Mouse (Mus musculus) urinary bladder, adult 18-20 months (tissue): Measurements from ENCODE around the gene Rag1.
A peak's percentile ranks its signal among the peaks of the same experiment; 100 is the strongest.

Source experiments
- DNase-seq, 2 experiments: peaks; one replicate each; pipeline ENCODE4 v3.0.0; 2022; ENCODE audit warnings: low spot score in 2 of 2, mixed read lengths in 2 of 2

Rag1 gene

DNA sequence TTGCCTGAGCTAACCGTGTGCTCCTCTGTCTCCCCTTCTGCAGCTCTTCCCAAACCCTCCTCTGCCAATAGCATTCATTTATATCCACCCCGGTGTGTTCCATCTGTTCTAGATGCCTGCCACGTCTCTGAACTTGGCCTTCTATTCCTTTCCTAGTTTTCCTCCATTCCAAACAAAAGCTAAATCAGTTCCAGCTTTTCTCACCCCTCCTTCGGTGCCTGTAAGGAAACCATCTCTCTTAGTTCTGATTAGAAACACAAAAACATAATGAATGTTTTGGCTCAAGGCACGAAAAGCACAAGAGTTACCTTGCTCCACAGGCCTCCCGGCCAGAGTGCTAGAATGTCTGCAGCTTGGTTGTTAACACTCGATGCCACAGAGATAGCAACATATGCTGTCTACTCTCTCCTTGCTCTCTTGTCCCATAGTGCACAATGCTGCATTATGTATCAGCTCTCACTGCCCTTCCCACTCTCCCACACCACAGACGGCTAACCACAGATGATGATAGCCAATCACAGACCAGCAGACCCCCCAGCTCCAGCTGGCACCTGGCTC, at the start of gene Rag1, which contains the start of gene B230118H07Rik:
TSS of gene Rag1 (minus strand) at position 388 of the 558 bp plus-strand sequence.
TSS of gene B230118H07Rik (minus strand) at position 419 of the 558 bp plus-strand sequence.
- DNase-seq: no peak

DNA sequence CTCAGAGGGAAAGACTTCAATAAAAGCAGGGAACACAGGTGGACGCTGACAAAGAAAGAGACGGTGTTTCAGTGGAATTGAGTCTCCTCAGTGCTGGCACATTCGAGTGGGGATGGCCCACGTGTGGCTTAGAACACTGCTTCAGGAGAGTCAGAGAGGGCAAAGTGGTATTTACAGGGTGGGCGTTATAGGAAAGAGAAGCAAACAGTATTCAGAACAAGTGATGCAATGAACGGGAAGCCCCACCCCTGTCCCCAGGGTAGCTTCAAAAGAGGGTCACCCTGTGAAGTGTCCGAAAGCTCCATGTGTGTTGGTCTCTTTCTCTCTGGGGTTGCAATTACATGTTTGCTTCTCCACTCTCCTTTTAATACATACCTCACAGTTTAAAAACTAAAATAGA, 46.3 kb upstream of the Rag1 start:
- no peak for DNase-seq

DNA sequence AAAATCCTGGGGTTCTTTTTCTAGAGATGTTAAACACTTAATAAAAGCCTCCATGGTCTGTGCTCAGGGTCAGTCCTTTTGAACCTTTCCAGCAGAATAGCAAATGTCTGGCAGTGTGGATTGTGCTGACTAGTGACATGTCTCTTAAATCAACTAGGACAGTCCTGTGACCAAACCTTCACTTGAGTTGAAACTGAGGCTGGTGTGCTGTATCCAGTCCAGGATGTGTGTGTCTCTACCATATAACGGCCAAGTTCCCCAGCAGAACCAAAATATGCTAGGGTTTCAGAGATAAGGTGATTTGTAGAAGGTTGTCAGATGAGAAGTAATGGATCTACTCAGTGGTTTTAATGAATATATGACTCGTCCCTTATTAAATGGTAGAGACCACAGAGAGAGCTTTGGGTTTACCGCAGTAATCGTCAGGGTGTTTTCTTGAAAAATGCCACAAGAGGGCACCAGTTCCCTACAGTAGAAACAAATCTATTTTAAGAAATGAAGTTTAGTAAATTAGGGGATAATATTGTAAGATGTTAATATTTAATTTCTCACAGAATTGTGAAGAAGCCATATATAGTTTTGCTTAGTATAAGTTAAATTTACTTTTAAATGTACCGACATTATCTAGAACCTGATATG, 44.4 kb upstream of the Rag1 start:
- DNase-seq: no peak

DNA sequence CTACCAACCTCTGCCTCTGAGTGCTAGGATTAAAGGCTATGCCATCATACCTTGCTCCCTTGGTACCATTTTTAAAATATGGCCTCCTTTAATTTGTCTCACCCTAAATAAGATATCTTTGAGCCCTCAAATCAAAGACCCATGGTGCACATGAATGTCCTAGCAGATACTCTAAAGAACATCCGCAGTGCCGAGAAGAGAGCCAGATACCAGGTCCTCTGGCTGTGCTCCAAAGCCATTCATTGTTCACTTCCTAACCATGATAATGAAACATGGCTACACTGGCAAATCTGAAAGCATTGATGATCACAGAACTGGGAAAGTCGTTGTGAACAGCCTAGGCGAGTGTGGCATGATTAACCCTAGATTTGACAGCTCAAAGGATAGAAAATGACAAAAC, 43.7 kb upstream of the Rag1 start:
- DNase-seq: no peak

DNA sequence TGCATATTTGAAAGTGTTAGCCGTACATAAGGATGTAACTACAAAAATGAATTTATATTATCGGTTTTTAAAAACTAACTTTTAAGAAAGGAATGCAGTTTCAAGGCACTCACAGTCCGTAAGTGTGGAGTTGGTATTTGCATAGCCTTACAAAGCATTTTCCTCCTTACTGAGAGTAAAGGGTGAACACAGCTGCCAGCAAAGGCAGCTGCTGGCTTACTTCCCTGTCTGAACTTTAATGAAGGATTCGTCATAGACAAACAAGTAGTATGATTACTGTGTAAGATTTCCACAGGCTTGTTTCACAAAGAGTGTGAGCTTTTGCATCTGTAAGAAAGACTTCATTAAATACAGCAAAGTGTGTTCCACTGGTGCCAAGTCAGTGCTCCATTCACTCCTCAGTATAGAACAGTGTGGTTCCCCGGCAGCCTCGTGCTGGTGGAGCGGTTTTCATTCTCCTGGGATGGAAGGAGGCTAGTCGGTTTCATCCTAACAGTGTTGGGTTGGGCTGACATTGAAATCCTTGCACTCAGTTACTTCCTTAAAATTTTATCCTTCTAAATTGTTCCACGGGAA, 41.0 kb upstream of the Rag1 start:
- no peak for DNase-seq

DNA sequence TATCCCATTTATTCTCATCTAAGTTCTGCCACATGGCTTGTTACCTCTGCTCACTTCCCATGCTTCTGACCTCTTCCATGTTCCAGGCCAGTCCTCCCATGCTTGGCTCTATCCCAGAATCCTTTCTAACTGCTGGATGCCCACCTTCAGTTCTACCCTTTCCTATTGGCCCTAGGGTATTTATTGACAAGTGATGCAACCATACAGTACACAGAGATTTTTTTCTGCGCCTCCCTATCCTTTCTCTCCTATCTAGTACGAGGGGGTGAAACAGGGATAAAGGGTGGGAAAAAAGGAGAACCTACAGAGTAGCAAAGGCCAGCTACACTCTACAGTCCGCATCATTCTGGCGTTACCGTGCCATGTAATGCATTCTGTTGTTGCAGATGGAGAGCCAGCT, 38.7 kb upstream of the Rag1 start:
- DNase-seq: no peak

DNA sequence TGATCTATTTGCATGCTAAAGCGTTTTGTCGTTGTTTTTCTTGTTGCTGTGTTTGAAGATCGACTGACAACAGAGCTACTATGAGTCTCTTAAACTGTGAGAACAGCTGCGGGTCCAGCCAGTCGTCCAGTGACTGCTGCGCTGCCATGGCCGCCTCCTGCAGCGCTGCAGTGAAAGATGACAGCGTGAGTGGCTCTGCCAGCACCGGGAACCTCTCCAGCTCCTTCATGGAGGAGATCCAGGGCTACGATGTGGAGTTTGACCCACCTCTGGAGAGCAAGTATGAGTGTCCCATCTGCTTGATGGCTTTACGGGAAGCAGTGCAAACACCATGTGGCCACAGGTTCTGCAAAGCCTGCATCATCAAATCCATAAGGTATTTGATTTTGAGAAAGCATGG, 35.1 kb upstream of the Rag1 start:
- DNase-seq: no peak

DNA sequence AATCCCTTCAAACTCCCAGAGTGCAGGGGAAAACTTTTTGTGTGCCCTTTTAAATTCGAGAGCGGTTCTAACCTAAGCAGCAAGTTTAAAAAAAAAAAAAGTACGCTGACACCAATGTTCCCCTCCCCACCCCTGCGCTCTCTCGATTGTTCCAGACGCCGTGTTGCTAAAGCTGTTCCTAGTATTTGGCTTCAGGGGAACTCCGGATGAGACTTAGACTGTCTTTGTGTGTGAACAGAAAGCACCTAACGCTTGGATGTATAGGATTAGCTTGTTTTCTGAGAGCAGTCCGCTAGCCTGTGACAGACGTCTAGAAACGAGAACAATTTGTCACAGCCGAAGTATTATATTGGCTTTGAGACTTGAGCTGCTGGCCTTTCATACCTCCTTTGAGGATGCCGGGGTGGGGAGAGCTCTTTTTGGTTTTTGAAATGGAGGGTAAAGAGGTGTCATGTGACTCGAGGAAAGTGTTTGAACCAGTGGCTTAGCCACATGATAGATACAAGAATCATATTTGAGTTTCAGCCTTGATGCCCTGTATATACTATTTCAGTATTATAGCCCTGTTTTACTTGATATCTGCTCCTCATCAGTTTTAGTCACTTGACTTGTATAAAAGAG, 30.0 kb upstream of the Rag1 start:
- no peak for DNase-seq

DNA sequence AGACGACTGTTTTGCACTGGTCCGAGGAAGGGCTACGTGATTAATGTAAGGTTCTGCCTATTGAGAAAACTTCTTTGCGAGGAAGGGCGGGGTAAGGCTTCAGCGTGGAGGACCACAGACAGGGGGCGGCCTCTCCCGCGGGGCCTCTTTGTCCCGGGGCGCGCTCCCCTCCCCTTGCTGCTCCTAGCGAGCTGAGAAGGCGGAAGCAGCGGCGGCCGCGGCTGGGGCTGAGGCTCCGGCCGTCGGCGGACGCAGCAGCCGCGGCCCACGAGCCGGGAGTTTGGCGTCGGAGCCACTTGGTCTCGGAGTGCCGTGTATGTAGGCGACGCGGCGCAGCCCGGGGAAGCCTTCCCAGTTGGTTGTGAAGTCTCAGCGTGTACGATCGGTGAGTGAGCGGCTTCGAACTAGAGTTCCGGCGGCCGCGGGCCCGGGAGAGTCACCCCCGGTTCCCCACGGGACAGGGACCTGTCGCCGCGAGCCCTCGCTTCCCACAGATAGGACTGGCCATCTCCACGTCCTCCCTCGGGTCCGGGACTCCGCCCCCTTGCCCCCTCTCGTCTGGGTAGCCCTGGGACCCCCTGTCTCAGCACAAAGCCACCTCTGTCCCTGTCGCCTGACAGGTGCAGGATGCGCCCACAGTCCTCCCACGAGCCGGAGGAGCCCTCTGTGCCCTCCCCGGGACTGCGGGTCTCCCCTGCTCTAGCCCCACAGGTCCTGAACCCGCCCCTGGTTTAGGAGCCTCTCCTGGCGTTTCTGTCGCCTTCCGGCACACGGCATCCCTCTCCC, 29.1 kb upstream of the Rag1 start, which contains the start of gene Traf6:
TSS of gene Traf6 (plus strand) at position 194 of the 786 bp plus-strand sequence.
- peak; percentile 77 to 81 for DNase-seq

DNA sequence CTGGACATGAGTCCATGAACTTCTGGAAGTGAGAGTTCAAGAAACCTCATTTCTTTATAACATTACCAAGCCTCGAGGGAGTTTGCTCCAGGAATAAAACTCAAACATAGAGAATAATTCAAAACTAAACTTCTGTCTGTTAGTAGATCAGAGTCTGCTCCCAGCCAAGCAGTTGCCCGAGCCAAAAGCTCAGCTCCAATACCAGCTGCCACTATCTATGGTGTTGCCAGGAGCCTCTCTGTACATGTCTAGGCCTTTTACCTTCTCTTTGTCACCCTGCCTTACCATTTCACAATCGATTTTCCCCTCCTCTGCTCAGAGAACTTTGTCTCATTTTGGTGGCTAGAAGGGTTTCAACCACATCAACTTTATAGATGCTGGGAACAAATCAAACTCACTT, 24.2 kb upstream of the Rag1 start:
- no peak for DNase-seq

DNA sequence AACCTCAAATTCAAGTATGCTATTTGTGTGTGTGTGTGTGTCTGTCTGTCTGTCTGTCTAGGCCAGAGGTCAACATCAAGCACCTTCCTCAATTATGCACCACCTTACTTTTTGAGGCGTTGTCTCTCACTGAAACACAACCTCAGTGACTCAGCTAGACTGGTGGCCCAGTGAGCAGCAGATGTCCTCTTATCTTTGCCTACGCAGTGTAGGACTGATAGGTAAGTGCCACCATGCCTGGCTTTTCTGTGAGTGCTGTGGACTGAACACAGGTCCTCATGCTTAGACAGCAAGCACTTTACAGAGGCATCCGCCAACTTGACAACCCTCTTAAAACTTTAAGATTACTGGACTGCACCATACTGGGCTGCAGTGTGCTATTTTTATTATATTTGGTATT, 19.4 kb upstream of the Rag1 start:
- DNase-seq: no peak

DNA sequence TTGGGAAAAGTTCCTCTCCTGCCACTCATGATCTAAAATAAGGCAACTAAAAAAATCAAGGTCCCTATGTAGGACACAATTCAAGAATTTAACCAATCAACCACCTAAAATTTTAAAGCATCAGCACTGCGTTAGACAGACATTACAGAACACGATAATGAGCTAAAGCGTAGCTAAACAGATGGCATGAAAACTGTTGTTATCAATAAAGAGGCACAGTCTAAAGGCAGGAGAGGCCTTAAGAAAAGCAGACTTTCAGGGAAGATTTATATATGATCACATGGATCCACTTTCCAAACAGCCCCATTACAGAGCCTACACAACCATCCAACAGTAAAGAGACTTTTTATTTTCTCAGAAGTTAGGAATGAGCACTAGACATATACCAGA, 16.4 kb upstream of the Rag1 start:
- DNase-seq: no peak

DNA sequence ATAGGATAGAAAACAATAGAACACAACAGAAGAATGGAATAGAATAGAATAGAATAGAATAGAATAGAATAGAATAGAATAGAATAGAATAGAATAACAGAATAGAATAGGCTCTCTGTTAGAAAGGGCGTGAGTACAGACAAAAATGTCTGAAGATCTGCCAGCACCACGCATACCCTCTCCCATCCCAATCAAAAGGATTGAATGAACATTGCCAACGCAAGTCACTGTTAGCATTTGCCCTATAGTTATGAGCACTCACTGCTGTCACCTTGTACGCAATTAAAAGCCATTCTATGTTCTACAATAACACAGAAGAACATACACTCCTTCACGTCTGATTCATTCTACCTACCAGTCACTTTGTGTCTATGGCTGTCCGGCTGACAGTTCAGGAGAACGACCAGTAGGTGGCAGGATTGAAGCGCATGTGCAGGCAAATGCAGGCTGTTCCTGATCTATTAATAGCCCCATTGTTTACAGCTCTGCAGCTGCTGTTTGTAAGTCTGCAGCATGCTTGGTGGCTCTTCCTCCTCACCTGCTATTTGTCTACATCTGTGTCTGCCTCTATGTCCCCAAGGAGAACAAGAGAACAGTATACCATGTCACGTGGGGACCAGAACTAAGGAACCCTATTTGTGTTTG, 15.9 kb upstream of the Rag1 start:
- DNase-seq: peak; percentile 40 to 46

DNA sequence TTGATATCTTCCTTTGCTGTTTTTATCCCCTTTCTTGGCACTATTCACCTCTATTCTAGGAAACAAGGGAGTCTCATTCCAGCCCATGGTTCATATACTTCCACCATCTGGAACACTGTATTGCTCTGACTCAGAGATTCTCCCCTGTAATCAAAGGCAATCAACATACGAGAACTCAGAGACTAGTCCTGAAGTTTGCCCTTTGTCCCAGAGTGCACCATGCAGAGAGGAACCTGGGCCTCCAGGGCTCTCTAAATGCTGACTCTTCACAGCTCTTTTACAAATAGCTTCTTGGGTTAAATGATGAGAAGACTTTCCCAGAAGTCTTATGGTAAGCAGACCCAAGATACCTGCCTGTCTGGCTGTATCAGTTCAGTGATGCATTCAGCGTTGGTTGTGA, 11.2 kb upstream of the Rag1 start:
- no peak for DNase-seq

DNA sequence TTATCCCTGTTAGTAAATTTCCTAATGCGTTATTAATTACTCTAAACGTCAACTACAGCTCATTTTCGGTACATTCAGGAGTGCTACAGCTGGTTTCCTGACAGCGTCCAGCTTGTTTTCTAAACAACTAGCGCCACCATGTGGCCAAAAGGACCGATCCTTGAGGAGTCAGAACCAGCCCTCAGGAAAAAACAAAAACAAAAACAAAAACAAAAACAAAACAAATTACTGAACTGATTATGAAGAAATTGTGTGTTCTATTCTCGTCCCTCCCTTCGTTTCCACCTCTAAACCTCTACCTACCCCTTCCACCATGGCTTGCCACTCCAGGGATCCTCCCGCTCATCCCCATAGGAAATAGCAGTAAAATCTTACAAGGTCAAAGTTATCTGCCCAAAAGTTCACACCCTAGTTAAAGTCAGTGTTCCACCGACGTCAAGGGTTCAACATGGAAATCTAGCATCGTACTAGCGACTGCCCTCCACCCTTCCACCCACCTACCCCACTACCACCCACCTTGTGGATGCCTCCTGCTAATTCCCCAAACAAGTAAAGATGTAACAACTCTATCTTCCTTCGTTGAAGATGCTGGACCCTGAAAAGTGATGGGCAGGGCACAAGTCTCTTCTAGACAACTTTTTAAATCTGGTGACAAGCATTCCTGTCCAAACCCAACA, 3.8 kb upstream of the Rag1 start:
- DNase-seq: peak; percentile 29 to 47

DNA sequence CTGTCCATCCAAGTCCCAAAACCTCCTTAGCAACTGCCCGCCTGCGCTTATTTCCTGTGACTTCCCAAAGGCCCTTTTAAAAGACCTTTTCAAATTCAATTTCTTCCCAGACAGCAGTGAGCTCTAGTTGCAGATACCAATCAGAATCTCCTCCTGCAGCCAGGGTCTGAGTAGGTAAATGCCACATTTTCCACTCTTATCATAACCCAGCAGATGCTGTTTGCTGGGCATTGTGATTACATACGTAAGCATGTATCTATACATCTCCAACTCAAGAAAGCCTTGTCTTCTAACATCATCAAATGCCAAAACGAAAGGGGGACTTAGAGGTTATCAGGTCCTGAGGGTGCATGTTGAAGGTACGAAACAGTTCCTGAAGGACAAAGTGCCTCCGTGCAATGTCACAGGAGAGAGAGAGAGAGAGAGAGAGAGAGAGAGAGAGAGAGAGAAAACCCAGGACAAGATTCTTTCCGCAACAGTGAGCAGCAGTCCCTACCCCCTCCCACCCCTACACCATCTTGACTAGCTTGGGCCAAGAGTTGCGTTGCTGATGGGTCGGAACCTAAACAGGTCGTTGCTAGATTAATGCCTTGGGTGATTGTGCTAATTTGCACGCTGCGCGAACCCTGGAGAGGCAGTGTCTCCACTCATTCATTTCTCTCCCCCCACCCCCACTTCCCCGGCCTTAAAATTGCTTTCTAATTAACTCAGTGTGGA, 3.1 kb upstream of the Rag1 start:
- no peak for DNase-seq

DNA sequence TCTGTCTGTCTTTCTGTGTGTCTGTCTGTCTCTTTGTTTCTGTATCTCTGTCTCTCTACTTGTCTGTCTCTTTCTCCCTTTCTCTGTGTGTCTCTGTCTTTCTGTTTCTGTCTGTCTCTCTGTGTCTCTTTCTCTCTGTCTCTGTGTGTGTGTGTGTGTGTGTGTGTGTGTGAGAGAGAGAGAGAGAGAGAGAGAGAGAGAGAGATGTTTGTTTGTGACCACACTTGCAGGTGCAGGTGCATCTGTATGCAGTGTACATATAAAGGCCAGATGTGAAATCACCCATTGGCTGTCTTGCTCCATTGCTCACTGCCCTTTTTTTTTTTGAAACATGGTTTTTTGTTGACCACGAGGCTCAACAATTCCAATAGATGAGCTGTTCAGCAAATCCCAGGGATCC, 1.1 kb upstream of the Rag1 start:
- DNase-seq: no peak

DNA sequence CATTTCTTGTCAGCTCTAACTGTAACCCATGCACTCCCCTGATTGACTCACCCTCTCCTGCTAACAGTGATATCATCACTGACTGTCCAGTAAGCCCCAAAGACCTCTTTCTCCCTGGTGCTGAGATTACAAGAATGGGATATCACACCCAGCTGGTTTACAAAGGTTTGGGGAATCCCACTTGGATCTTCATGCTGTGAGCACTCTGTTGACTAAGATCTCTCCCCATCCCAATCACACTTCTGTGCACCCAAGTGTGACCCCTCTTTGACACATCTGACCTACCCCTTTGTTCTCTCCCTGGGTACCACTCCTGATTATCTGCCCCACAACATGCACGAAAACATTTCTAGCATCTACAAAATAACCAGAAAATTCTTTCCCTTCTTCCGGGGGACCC, 940 bp downstream of the Rag1 start:
- no peak for DNase-seq

DNA sequence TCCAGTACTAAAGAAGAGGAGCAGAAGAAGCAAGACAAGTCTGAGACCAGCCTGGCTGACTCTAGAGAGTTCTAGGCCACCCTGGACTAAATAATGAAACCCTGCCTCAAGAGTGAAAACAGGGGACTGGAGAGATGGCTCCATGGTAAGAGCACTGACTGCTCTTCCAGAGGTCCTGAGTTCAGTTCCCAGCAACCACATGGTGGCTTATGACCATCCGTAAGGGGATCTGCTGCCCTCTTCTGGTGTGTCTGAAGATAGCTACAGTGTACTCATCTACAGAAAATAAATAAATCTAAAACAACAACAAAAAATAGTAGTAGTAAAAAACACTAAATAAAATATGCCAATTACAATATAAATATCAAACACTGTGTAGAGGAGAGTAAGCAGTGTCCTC, 3.5 kb downstream of the Rag1 start:
- no peak for DNase-seq

DNA sequence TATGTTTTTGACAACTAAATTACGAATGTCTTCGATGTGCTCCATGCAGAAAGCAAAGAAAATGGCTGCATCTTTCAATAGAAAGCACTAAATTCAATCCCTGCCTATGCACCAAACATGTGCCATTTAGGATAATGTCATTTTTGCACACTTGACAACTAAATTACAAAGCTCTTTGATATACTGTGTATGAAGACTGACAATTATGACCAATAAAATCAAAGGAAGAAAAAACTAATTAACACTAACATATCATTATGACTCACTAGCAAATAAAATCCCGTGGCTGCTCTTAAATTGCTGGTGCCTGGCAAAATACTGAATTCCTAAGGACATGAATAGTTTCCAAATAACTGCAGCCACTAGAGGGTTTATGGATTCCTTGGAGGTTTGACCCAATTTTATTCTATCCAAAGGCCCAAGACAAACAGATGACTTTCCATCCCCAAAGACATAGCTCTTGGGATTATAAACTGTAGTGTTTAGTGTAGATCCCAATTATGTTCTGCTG, 9.4 kb downstream of the Rag1 start:
- DNase-seq: no peak
